Mouse (Mus musculus): ENCODE measurements around the gene Saa3. TPM values are rescaled to one million over a fixed set of nuclear protein-coding genes. Genes with fewer than 3 reads are reported as not detected.

The Saa3 gene
- polyA plus RNA-seq, 1 experiment from 2014 or later = 1.2 TPM

Other genes starting within 250 kb of the Saa3 start
- gene Sergef, start 75.9 kb downstream of the Saa3 start, polyA plus RNA-seq (2015; fragmentation: Nextera tagmentation; extraction: Ambion mirVana) = 17.2 TPM in 2 replicates
- gene Tph1, start 43.2 kb downstream of the Saa3 start, polyA plus RNA-seq (2015; fragmentation: Nextera tagmentation; extraction: Ambion mirVana) = 0.53 and 0.67 TPM in 2 replicates
- gene Saal1, start 5.0 kb downstream of the Saa3 start, polyA plus RNA-seq (2015; fragmentation: Nextera tagmentation; extraction: Ambion mirVana) = 24.3 and 24.8 TPM in 2 replicates
- gene Saa4, start 16.9 kb upstream of the Saa3 start, polyA plus RNA-seq (2015; fragmentation: Nextera tagmentation; extraction: Ambion mirVana) = 0.22 and 0.32 TPM in 2 replicates
- gene Saa1, start 27.3 kb upstream of the Saa3 start, polyA plus RNA-seq (2015; fragmentation: Nextera tagmentation; extraction: Ambion mirVana) = 0.23 and 0.39 TPM in 2 replicates
- gene Saa2, start 36.1 kb upstream of the Saa3 start, polyA plus RNA-seq (2015; fragmentation: Nextera tagmentation; extraction: Ambion mirVana) = not detected in 2 replicates
- gene Hps5, start 80.4 kb upstream of the Saa3 start, polyA plus RNA-seq (2015; fragmentation: Nextera tagmentation; extraction: Ambion mirVana) = 20.2 and 21.8 TPM in 2 replicates
- 48.6 and 52.6 TPM in 2 replicates for gene Gtf2h1, start 80.4 kb upstream of the Saa3 start, polyA plus RNA-seq (2015; fragmentation: Nextera tagmentation; extraction: Ambion mirVana)
- gene Ldha, start 125.8 kb upstream of the Saa3 start, polyA plus RNA-seq (2015; fragmentation: Nextera tagmentation; extraction: Ambion mirVana) = 1,836 and 1,959 TPM in 2 replicates
- gene Ldhc, start 145.5 kb upstream of the Saa3 start, polyA plus RNA-seq (2015; fragmentation: Nextera tagmentation; extraction: Ambion mirVana) = 0.17 TPM in 2 replicates
- 125 and 137 TPM in 2 replicates for gene Tsg101, start 204.3 kb upstream of the Saa3 start, polyA plus RNA-seq (2015; fragmentation: Nextera tagmentation; extraction: Ambion mirVana)
- 10.0 and 10.9 TPM in 2 replicates for gene Uevld, start 242.8 kb upstream of the Saa3 start, polyA plus RNA-seq (2015; fragmentation: Nextera tagmentation; extraction: Ambion mirVana)

Measured in stomach, embryonic 15.5 days (tissue).